Mouse (Mus musculus): ENCODE results near the gene Pawr. TPM values are rescaled to one million over a fixed set of nuclear protein-coding genes. Genes with fewer than 3 reads are reported as not detected.

The Pawr gene
- total RNA-seq, 1 experiment: 36.4 TPM

GRCm38 (mm10) chr10:108447211-108447610 is 115.3 kb downstream of the Pawr start:
- Histone ChIP-seq H3K27ac (ENCODE audit: insufficient read depth, low read depth, low read length, poor library complexity, severe bottlenecking) (no peak overlapping the region), H3K4me1 (ENCODE audit: control insufficient read depth in 2 of 2, insufficient read depth in 2 of 2, low read length in 2 of 2, poor library complexity in 1 of 2) (peaks cover 3 to 4% of the 10 kb centered on the region in 2 experiments; a peak in 1 of 4 replicates), H3K9ac (ENCODE audit: insufficient read depth, low read depth, low read length, poor library complexity, severe bottlenecking) (no peak overlapping the region), H3K36me3 (ENCODE audit: control insufficient read depth, insufficient read depth, low read length, poor library complexity, severe bottlenecking) (no peaks in the 10 kb centered on the region), H3K4me3 (ENCODE audit: insufficient read depth in 1 of 2, low read depth in 1 of 2, low read length in 2 of 2, poor library complexity in 1 of 2, severe bottlenecking in 1 of 2) (no peak overlapping the region), H3K9me3 (ENCODE audit: control insufficient read depth, insufficient read depth, low read depth, low read length) (no peaks in the 10 kb centered on the region)
- in situ Hi-C loops (cut with MboI; ENCODE audit: low sequenced_read_pairs in 2 of 2, unreplicated experiment in 2 of 2): no loop called here
- TF ChIP-seq CHD2 (IDR thresholded peaks at IDR 0.05; ENCODE audit: low read depth, low read length): no peak
- no peak for DNase-seq (ENCODE audit: low read depth, low spot score)

GRCm38 (mm10) chr10:108448421-108448820 is 116.5 kb downstream of the Pawr start:
- no peaks in the 10 kb centered on the region for H3K9me3 ChIP-seq (ENCODE audit: control insufficient read depth, insufficient read depth, low read depth, low read length)
- no peak overlapping the region for H3K4me3 ChIP-seq (ENCODE audit: insufficient read depth in 1 of 2, low read depth in 1 of 2, low read length in 2 of 2, poor library complexity in 1 of 2, severe bottlenecking in 1 of 2)
- no peak for TF ChIP-seq ZC3H11A (IDR thresholded peaks at IDR 0.05; ENCODE audit: borderline replicate concordance, low read depth, low read length)
- TF ChIP-seq CHD2 (IDR thresholded peaks at IDR 0.05; ENCODE audit: low read depth, low read length): no peak
- no peak for TF ChIP-seq ZNF384 (IDR thresholded peaks at IDR 0.05; ENCODE audit: low read depth, low read length)
- TF ChIP-seq HCFC1 (IDR thresholded peaks at IDR 0.05; ENCODE audit: borderline replicate concordance, insufficient read depth, low read length): no peak
- no peak for TF ChIP-seq MAFK (IDR thresholded peaks at IDR 0.05; ENCODE audit: insufficient read depth, low read depth, low read length)
- no peaks in the 10 kb centered on the region for H3K36me3 ChIP-seq (ENCODE audit: control insufficient read depth, insufficient read depth, low read length, poor library complexity, severe bottlenecking)
- DNase-seq (ENCODE audit: low read depth, low spot score): no peak
- H3K9ac ChIP-seq (ENCODE audit: insufficient read depth, low read depth, low read length, poor library complexity, severe bottlenecking): no peak overlapping the region
- peaks cover 3 to 4% of the 10 kb centered on the region in 2 experiments; a peak in 1 of 4 replicates for H3K4me1 ChIP-seq (ENCODE audit: control insufficient read depth in 2 of 2, insufficient read depth in 2 of 2, low read length in 2 of 2, poor library complexity in 1 of 2)
- H3K27ac ChIP-seq (ENCODE audit: insufficient read depth, low read depth, low read length, poor library complexity, severe bottlenecking): no peak overlapping the region
- in situ Hi-C loops (cut with MboI; ENCODE audit: low sequenced_read_pairs in 2 of 2, unreplicated experiment in 2 of 2): no loop called here

GRCm38 (mm10) chr10:108450401-108450800 is 118.5 kb downstream of the Pawr start:
- Histone ChIP-seq H3K4me1 (ENCODE audit: control insufficient read depth in 2 of 2, insufficient read depth in 2 of 2, low read length in 2 of 2, poor library complexity in 1 of 2) (peaks cover 3 to 6% of the 10 kb centered on the region in 2 experiments; a peak in 1 of 4 replicates), H3K27ac (ENCODE audit: insufficient read depth, low read depth, low read length, poor library complexity, severe bottlenecking) (no peak overlapping the region), H3K9ac (ENCODE audit: insufficient read depth, low read depth, low read length, poor library complexity, severe bottlenecking) (no peak overlapping the region), H3K4me3 (ENCODE audit: insufficient read depth in 1 of 2, low read depth in 1 of 2, low read length in 2 of 2, poor library complexity in 1 of 2, severe bottlenecking in 1 of 2) (no peak overlapping the region), H3K9me3 (ENCODE audit: control insufficient read depth, insufficient read depth, low read depth, low read length) (no peaks in the 10 kb centered on the region), H3K36me3 (ENCODE audit: control insufficient read depth, insufficient read depth, low read length, poor library complexity, severe bottlenecking) (no peaks in the 10 kb centered on the region)
- in situ Hi-C loops (cut with MboI; ENCODE audit: low sequenced_read_pairs in 2 of 2, unreplicated experiment in 2 of 2): no loop called here
- TF ChIP-seq ZC3H11A (IDR thresholded peaks at IDR 0.05; ENCODE audit: borderline replicate concordance, low read depth, low read length) (no peak), CHD2 (IDR thresholded peaks at IDR 0.05; ENCODE audit: low read depth, low read length) (no peak), MAFK (IDR thresholded peaks at IDR 0.05; ENCODE audit: insufficient read depth, low read depth, low read length) (no peak), HCFC1 (IDR thresholded peaks at IDR 0.05; ENCODE audit: borderline replicate concordance, insufficient read depth, low read length) (no peak), ZNF384 (IDR thresholded peaks at IDR 0.05; ENCODE audit: low read depth, low read length) (no peak)
- no peak for DNase-seq (ENCODE audit: low read depth, low spot score)

- no peaks in the 10 kb centered on the region for H3K9me3 ChIP-seq (ENCODE audit: control insufficient read depth, insufficient read depth, low read depth, low read length)
- H3K9ac ChIP-seq (ENCODE audit: insufficient read depth, low read depth, low read length, poor library complexity, severe bottlenecking): no peak overlapping the region
- TF ChIP-seq HCFC1 (IDR thresholded peaks at IDR 0.05; ENCODE audit: borderline replicate concordance, insufficient read depth, low read length) (no peak), ZC3H11A (IDR thresholded peaks at IDR 0.05; ENCODE audit: borderline replicate concordance, low read depth, low read length) (no peak), CHD2 (IDR thresholded peaks at IDR 0.05; ENCODE audit: low read depth, low read length) (no peak), MAFK (IDR thresholded peaks at IDR 0.05; ENCODE audit: insufficient read depth, low read depth, low read length) (no peak), ZNF384 (IDR thresholded peaks at IDR 0.05; ENCODE audit: low read depth, low read length) (no peak)
- no peak overlapping the region for H3K27ac ChIP-seq (ENCODE audit: insufficient read depth, low read depth, low read length, poor library complexity, severe bottlenecking)
- H3K4me1 ChIP-seq (ENCODE audit: control insufficient read depth in 2 of 2, insufficient read depth in 2 of 2, low read length in 2 of 2, poor library complexity in 1 of 2): peaks cover 1 to 6% of the 10 kb centered on the region in 2 experiments; a peak in 1 of 4 replicates
- H3K4me3 ChIP-seq (ENCODE audit: insufficient read depth in 1 of 2, low read depth in 1 of 2, low read length in 2 of 2, poor library complexity in 1 of 2, severe bottlenecking in 1 of 2): no peak overlapping the region
- no peak for DNase-seq (ENCODE audit: low read depth, low spot score)
- in situ Hi-C loops (cut with MboI; ENCODE audit: low sequenced_read_pairs in 2 of 2, unreplicated experiment in 2 of 2): no loop called here
- H3K36me3 ChIP-seq (ENCODE audit: control insufficient read depth, insufficient read depth, low read length, poor library complexity, severe bottlenecking): no peaks in the 10 kb centered on the region
Measured at GRCm38 (mm10) chr10:108451516-108451915, 119.6 kb downstream of the Pawr start.

GRCm38 (mm10) chr10:108452421-108452820 is 120.5 kb downstream of the Pawr start:
- H3K9me3 ChIP-seq (ENCODE audit: control insufficient read depth, insufficient read depth, low read depth, low read length): no peaks in the 10 kb centered on the region
- no peak overlapping the region for H3K4me3 ChIP-seq (ENCODE audit: insufficient read depth in 1 of 2, low read depth in 1 of 2, low read length in 2 of 2, poor library complexity in 1 of 2, severe bottlenecking in 1 of 2)
- peaks cover 1 to 2% of the 10 kb centered on the region in 2 experiments; a peak in 1 of 4 replicates for H3K4me1 ChIP-seq (ENCODE audit: control insufficient read depth in 2 of 2, insufficient read depth in 2 of 2, low read length in 2 of 2, poor library complexity in 1 of 2)
- DNase-seq (ENCODE audit: low read depth, low spot score): no peak
- in situ Hi-C loops (cut with MboI; ENCODE audit: low sequenced_read_pairs in 2 of 2, unreplicated experiment in 2 of 2): no loop called here
- no peak overlapping the region for H3K9ac ChIP-seq (ENCODE audit: insufficient read depth, low read depth, low read length, poor library complexity, severe bottlenecking)
- H3K36me3 ChIP-seq (ENCODE audit: control insufficient read depth, insufficient read depth, low read length, poor library complexity, severe bottlenecking): no peaks in the 10 kb centered on the region
- H3K27ac ChIP-seq (ENCODE audit: insufficient read depth, low read depth, low read length, poor library complexity, severe bottlenecking): no peak overlapping the region
- TF ChIP-seq HCFC1 (IDR thresholded peaks at IDR 0.05; ENCODE audit: borderline replicate concordance, insufficient read depth, low read length) (no peak), CHD2 (IDR thresholded peaks at IDR 0.05; ENCODE audit: low read depth, low read length) (no peak), MAFK (IDR thresholded peaks at IDR 0.05; ENCODE audit: insufficient read depth, low read depth, low read length) (no peak), ZNF384 (IDR thresholded peaks at IDR 0.05; ENCODE audit: low read depth, low read length) (no peak), ZC3H11A (IDR thresholded peaks at IDR 0.05; ENCODE audit: borderline replicate concordance, low read depth, low read length) (no peak)
